Mouse (Mus musculus): ENCODE measurements at regions not wholly inside any gene's neighbourhood (a gene's known extent, or its start where the extent isn't known, plus 50 kb on each side); places are given as distances from the start of the nearest gene placed in this dataset.

GRCm38 (mm10) chr16:9457574-9457973 lies 537.8 kb downstream of the Grin2a start:
- H3K27me3 ChIP-seq, result no peaks in the 10 kb centered on the region
- no peaks in the 10 kb centered on the region for H3K9me3 ChIP-seq (replicated peaks)
- no peak overlapping the region for H3K4me3 ChIP-seq (replicated peaks)
- no peak overlapping the region for H3K4me2 ChIP-seq (replicated peaks)
- no peak overlapping the region for H3K27ac ChIP-seq (replicated peaks)
- H3K36me3 ChIP-seq, result no peaks in the 10 kb centered on the region
- ATAC-seq (ENCODE audit: insufficient number of reproducible peaks, low FRiP score, low TSS enrichment, low read depth), result no peak
- no peak overlapping the region for H3K9ac ChIP-seq
- H3K4me1 ChIP-seq, result no peaks in the 10 kb centered on the region
- 48% methylated on average over 6 of the region's 6 CpGs for WGBS

GRCm38 (mm10) chr16:9462497-9462896 lies 532.9 kb downstream of the Grin2a start:
- Histone ChIP-seq H3K4me1 (no peaks in the 10 kb centered on the region), H3K36me3 (no peaks in the 10 kb centered on the region), H3K27ac (replicated peaks) (no peak overlapping the region), H3K9me3 (replicated peaks) (no peaks in the 10 kb centered on the region), H3K9ac (no peak overlapping the region), H3K4me3 (replicated peaks) (no peak overlapping the region), H3K27me3 (no peaks in the 10 kb centered on the region), H3K4me2 (replicated peaks) (no peak overlapping the region)
- WGBS, result 85% methylated on average over 3 of the region's 3 CpGs
- ATAC-seq (ENCODE audit: insufficient number of reproducible peaks, low FRiP score, low TSS enrichment, low read depth), result no peak

- Histone ChIP-seq H3K36me3 (no peaks in the 10 kb centered on the region), H3K9me3 (replicated peaks) (no peaks in the 10 kb centered on the region), H3K4me1 (no peaks in the 10 kb centered on the region), H3K4me3 (replicated peaks) (no peak overlapping the region), H3K27ac (replicated peaks) (no peak overlapping the region), H3K27me3 (no peaks in the 10 kb centered on the region), H3K4me2 (replicated peaks) (no peak overlapping the region), H3K9ac (no peak overlapping the region)
- ATAC-seq (ENCODE audit: insufficient number of reproducible peaks, low FRiP score, low TSS enrichment, low read depth), result no peak
- 66% methylated on average over 4 of the region's 4 CpGs for WGBS
These were observed 526.0 kb downstream of the Grin2a start for GRCm38 (mm10) chr16:9469394-9469793.

- WGBS, result 65% methylated on average over 1 of the region's 1 CpGs
These were observed 510.1 kb downstream of the Grin2a start for GRCm38 (mm10) chr16:9485291-9485690.

GRCm38 (mm10) chr16:9498301-9498700 lies 497.1 kb downstream of the Grin2a start:
- Histone ChIP-seq H3K4me1 (no peaks in the 10 kb centered on the region), H3K36me3 (no peaks in the 10 kb centered on the region), H3K27ac (replicated peaks) (no peak overlapping the region), H3K4me2 (replicated peaks) (no peak overlapping the region), H3K4me3 (replicated peaks) (no peak overlapping the region), H3K9me3 (replicated peaks) (no peaks in the 10 kb centered on the region), H3K9ac (no peak overlapping the region), H3K27me3 (no peaks in the 10 kb centered on the region)
- no peak for ATAC-seq (ENCODE audit: insufficient number of reproducible peaks, low FRiP score, low TSS enrichment, low read depth)
- 47% methylated on average over 2 of the region's 2 CpGs for WGBS

More at GRCm38 (mm10) chr16:9485291-9485690, 510.1 kb downstream of the Grin2a start:
- Histone ChIP-seq H3K4me2 (replicated peaks) (no peak overlapping the region), H3K9ac (no peak overlapping the region), H3K4me1 (no peaks in the 10 kb centered on the region), H3K36me3 (no peaks in the 10 kb centered on the region), H3K27ac (replicated peaks) (no peak overlapping the region), H3K9me3 (replicated peaks) (no peaks in the 10 kb centered on the region), H3K27me3 (no peaks in the 10 kb centered on the region), H3K4me3 (replicated peaks) (no peak overlapping the region)
- no peak for ATAC-seq (ENCODE audit: insufficient number of reproducible peaks, low FRiP score, low TSS enrichment, low read depth)

GRCm38 (mm10) chr16:9501713-9502112 lies 493.6 kb downstream of the Grin2a start:
- Histone ChIP-seq H3K4me1 (no peaks in the 10 kb centered on the region), H3K27ac (replicated peaks) (no peak overlapping the region), H3K4me2 (replicated peaks) (no peak overlapping the region), H3K4me3 (replicated peaks) (no peak overlapping the region), H3K9me3 (replicated peaks) (no peaks in the 10 kb centered on the region), H3K27me3 (no peaks in the 10 kb centered on the region), H3K9ac (no peak overlapping the region), H3K36me3 (no peaks in the 10 kb centered on the region)
- no peak for ATAC-seq (ENCODE audit: insufficient number of reproducible peaks, low FRiP score, low TSS enrichment, low read depth)
- 30% methylated on average over 4 of the region's 4 CpGs for WGBS

- no peak overlapping the region for H3K9ac ChIP-seq
- no peak overlapping the region for H3K27ac ChIP-seq (replicated peaks)
- H3K9me3 ChIP-seq (replicated peaks), result no peaks in the 10 kb centered on the region
- ATAC-seq (ENCODE audit: insufficient number of reproducible peaks, low FRiP score, low TSS enrichment, low read depth), result no peak
- H3K27me3 ChIP-seq, result no peaks in the 10 kb centered on the region
- no peak overlapping the region for H3K4me2 ChIP-seq (replicated peaks)
- H3K4me3 ChIP-seq (replicated peaks), result no peak overlapping the region
- 74% methylated on average over 1 of the region's 1 CpGs for WGBS
- no peaks in the 10 kb centered on the region for H3K4me1 ChIP-seq
- no peaks in the 10 kb centered on the region for H3K36me3 ChIP-seq
These were observed 485.7 kb downstream of the Grin2a start for GRCm38 (mm10) chr16:9509666-9510065.

- H3K4me1 ChIP-seq, result no peaks in the 10 kb centered on the region
- WGBS, result 54% methylated on average over 4 of the region's 4 CpGs
These were observed 480.8 kb downstream of the Grin2a start for GRCm38 (mm10) chr16:9514538-9514937.

More at GRCm38 (mm10) chr16:9514538-9514937, 480.8 kb downstream of the Grin2a start:
- no peak overlapping the region for H3K9ac ChIP-seq
- H3K27me3 ChIP-seq, result no peaks in the 10 kb centered on the region
- H3K4me3 ChIP-seq (replicated peaks), result no peak overlapping the region
- no peaks in the 10 kb centered on the region for H3K36me3 ChIP-seq
- no peak overlapping the region for H3K27ac ChIP-seq (replicated peaks)
- ATAC-seq (ENCODE audit: insufficient number of reproducible peaks, low FRiP score, low TSS enrichment, low read depth), result no peak
- H3K4me2 ChIP-seq (replicated peaks), result no peak overlapping the region
- no peaks in the 10 kb centered on the region for H3K9me3 ChIP-seq (replicated peaks)
